Mouse (Mus musculus): ENCODE data around the gene Gm28042. TPM values are rescaled to one million over a fixed set of nuclear protein-coding genes. Genes with fewer than 3 reads are reported as not detected.
A peak's percentile ranks its signal among the peaks of the same experiment; 100 is the strongest.

The Gm28042 gene
- 1 to 10 TPM in 2 of 3 experiments, under 1 TPM in 1; 0.95 to 2.8 (median 1.4) TPM for polyA plus RNA-seq (2017; shearing (Covaris generic))

DNA sequence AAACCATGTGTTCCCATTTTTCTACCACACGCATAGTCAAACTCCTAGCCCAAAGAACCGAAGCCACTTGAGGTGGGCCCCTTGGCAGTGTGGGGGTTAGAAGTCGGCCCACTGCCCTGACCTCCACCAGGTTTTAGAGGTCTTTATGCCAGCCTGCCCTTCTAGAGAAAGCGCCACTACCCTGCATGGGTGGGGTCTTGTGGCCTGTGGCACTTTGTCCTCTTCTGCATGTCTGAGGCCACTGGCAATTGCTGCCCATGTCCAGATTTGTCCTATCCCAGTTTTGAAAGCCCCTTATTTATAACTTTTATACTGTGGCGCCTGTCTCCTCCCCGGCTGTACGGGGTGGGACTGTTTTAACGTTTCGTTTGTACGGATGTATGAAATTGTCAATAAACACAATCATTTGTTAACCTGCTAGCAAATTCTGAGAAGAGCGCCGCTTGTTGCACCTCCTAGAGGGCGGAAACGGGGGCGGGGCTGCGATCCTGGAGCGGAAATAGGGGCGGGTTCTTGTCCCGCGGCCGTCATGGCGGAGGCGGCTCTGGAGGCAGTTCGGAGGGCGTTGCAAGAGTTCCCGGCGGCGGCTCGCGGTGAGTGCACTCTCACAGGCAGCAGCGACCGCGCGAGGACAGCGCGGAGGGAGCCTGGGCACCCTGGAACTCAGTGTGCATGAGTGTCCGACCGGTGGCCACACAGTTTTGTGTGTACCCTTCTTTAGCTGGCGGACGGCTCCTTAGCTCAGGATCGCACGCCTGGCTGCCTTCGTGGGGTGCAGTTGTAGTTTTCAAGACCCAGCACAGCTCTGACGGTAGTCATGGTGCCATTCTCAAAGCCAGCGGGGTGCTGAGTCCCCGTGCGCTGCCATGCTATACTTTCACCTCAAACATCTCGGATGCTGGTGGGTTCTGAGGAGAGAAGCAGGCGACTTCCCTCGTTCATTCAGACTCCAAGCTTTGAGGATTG is at the start of gene Gm28042, which contains the start of gene Jmjd7:
Gm28042 (plus strand) TSS at position 510 of the 966 bp plus-strand sequence.
Jmjd7 (plus strand) TSS at position 500 of the 966 bp plus-strand sequence.
- ATAC-seq = peak; percentile 98

GRCm38 (mm10) chr2:119980343-119980986 is 46.8 kb upstream of the Gm28042 start:
- no peak for ATAC-seq

GRCm38 (mm10) chr2:119981631-119982030 is 45.7 kb upstream of the Gm28042 start:
- ATAC-seq = no peak

GRCm38 (mm10) chr2:119985871-119986270 is 41.4 kb upstream of the Gm28042 start:
- ATAC-seq = no peak

DNA sequence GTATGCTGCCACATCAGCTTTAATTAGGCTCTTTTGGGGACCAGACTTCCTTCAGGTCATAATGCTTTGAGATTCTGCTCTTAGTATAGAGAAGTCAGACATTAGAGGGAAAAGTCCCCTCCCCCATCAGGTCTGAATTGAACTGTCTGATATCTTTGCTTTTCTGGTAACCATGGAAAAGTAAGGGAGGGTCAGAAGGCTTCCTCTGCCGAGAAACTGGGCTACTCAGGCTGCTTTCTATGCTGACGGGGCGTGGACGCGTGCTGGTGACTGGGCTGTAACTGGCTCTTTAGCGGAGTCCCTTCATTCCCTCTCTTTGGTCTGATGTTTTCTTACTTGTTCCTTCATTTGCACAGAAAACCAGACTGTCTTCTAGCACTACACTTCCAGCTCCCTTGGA is 40.9 kb upstream of the Gm28042 start:
- ATAC-seq = no peak

- no peak for ATAC-seq
Measured at GRCm38 (mm10) chr2:119987441-119987840, 39.9 kb upstream of the Gm28042 start.

- no peak for ATAC-seq
Measured at GRCm38 (mm10) chr2:119988952-119989351, 38.3 kb upstream of the Gm28042 start.

DNA sequence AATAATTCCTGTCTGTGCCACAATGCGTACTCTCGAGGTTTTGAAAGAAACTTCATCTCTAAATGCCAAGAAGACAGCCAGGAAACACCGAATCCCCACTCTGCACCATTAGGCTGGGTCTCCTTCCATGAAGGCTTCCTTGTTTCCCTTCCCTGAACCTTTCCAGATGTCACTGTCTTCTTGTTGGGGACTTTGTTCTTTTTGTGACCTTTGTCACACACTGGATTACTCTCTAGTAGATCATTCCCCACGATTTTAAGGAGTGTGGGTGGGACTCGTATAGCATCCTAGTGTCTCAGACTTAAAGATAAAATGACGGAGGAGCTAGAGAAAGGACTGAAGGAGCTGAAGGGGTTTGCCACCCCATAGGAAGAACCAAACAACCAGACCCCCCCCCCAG is 36.4 kb upstream of the Gm28042 start:
- no peak for ATAC-seq

- ATAC-seq = no peak
Measured at GRCm38 (mm10) chr2:119992349-119992748, 34.9 kb upstream of the Gm28042 start.

GRCm38 (mm10) chr2:119993515-119993914 is 33.8 kb upstream of the Gm28042 start:
- ATAC-seq = no peak

DNA sequence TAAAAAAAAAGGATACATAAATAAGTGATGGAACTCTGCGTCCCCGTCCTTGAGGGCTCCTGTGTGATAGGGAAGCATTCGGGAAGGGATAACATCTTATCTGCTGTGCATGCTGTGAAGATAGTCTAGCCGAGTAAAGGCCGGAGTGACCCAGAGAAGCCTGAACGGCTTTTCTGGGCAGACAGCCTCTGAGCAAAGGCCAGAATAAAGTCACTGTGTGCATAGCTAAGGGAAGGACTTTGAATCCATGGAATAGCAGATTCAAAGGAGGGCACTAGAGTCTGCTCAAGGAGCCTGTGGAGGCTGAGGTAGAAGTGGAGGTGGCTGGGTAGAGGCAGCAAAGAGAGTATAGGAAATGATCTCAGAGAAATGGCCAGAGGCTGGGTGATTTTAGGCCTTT is 32.5 kb upstream of the Gm28042 start:
- no peak for ATAC-seq

- ATAC-seq = no peak
Measured at GRCm38 (mm10) chr2:119995391-119996281, 31.7 kb upstream of the Gm28042 start.

GRCm38 (mm10) chr2:119997354-119997753 is 29.9 kb upstream of the Gm28042 start:
- no peak for ATAC-seq

DNA sequence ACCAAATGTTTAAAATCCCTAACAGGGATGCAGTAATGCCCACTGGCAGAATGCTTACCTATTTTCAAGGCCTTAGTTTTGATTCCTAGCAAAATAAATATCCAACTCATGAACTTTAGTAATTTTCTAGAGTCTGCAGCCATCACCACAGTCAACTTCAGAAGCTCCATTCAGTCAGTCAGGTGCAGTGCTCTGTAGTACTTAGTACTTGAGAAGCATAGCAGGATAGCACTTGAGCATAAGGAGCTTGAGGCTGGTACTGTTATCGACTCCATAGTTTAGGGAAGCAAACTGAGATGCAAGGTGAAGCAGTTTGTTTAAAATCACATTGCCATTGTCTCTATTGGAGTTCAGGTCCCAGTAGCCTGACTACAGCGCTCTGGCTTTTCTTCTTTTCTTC is 27.6 kb upstream of the Gm28042 start:
- ATAC-seq = no peak

DNA sequence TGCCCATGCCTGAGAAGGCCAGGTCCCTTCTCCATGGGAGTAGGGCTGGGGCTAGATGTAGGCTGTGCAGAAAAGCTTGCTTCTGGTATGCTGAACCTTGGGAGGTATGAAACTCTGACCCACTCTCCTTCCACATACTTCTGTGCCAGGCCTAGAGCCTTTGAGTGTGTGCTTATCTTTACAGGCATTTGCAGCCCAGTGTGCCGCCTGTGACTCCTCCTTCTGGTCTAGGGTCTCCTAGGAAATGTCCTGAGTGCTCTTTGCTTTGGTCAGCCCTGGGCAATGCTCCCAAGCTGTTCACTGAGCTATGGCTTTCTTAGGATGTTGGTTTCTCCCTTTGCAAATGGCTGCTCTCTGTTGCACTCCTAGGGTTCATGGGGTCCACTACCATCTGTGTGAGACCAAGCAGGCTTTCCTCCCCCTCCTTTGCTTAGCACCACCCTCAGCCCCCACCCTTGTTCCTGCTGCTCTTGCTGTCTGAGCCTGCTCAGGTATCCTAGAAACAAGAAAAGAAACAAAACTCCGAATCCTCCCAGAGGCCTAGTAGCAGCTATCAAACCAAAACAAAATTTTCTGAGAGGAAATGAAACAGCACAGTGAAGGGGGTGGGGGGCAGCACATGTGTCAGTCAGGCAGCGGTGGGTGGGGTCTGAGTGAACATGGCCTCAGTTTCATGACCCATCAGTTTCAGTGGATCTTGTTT is 26.3 kb upstream of the Gm28042 start:
- no peak for ATAC-seq

GRCm38 (mm10) chr2:120001956-120002355 is 25.3 kb upstream of the Gm28042 start:
- ATAC-seq = no peak

DNA sequence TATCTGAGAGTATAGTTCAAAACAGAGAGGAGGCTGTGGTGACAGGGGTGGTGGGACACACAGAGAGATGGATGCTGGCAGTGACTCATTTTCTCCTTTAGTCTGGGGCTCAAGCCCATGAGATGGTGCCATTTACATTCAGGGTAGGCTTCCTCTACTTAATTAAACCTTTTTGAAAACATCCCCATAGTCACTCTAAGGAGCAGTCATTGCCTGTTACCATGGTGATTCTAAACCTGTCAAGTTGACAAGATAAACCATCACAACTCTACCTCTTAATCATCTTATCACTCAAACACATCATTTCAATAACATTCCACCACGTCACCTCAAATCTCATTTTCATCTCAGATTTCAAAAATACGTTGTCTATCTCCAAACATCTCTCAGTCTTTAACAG is 23.3 kb upstream of the Gm28042 start:
- ATAC-seq = peak; percentile 80

DNA sequence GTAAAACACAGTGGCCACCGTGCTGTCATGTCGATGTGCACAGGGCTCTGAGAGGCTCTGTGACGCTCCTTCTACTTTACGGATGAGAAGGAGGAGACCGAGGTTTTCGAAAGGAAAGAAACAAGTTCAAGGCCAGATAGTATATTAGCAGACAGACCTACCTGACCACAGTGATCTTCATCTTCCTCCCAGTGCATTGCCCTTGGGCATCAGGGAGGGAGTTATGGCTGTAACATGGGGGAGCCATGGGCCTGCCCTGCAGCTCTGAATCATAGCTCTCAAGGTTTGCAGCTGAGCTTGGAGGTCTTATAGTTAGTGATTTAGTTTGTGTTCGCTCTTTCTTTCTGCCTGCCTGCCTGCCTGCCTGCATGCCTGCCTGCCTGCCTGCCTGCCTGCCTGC is 20.6 kb upstream of the Gm28042 start:
- no peak for ATAC-seq

DNA sequence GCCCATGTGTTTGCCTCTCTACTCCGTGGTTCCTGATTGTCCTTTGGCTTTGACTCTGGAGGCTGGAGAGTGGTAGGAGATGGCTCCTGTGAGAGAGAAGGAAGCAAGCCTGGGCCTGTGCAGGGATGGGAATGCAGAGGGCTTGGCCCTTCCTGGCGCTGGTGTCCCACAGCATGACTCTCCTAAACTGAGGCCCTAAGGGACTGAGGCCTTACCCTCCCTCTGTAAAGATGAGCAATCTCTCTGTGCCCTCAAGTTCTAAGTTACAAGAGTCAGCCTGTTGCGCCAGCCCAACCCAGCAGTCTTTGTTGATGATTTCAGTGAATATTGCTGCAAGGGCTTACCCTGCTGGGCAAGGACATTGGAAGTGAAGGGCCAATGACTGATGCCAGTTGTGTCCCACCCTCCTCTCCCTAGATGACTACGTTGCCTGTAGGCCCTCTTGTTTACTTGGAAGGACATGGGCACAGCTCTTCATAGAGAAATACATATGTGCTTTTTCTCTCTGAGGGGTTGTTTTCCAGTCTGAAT is 19.5 kb upstream of the Gm28042 start:
- no peak for ATAC-seq

DNA sequence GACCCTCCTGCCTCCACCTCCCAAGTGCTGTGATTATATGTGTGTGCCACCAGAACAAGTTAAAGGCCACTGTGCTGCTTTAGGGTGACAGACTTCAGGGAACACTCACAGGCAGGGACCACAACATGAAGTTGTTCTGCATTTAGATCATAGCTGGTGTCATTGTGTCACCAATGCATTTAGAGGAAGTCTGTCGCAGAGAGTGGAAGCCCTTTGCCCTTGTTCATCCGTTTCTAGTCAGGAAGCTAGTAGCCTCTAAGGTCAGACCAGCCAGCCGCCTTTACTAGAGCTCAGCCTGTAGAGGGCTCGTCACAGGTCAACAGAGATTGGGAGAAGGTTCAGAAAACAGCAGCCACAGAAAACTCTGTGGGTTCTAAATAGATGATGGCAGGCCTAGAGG is 18.6 kb upstream of the Gm28042 start:
- no peak for ATAC-seq

GRCm38 (mm10) chr2:120011462-120012200 is 15.7 kb upstream of the Gm28042 start:
- ATAC-seq = peak; percentile 46

All from inflammation-experienced regulatory T-cells, adult 6 months (primary cell).